Mouse (Mus musculus) bone marrow macrophage, adult 2 months (primary cell): ENCODE measurements around the gene Glb1.

Experiments
- CTCF ChIP-seq: IDR thresholded peaks from 2 replicates; pipeline ENCODE4 v1.5.1; 2012; ENCODE audit warnings: low read depth, mild to moderate bottlenecking, low read length, moderate library complexity
- POLR2A ChIP-seq: IDR thresholded peaks from 2 replicates; pipeline ENCODE4 v1.6.1; 2012; ENCODE audit warnings: mild to moderate bottlenecking, low read depth, low read length, borderline replicate concordance

DNA sequence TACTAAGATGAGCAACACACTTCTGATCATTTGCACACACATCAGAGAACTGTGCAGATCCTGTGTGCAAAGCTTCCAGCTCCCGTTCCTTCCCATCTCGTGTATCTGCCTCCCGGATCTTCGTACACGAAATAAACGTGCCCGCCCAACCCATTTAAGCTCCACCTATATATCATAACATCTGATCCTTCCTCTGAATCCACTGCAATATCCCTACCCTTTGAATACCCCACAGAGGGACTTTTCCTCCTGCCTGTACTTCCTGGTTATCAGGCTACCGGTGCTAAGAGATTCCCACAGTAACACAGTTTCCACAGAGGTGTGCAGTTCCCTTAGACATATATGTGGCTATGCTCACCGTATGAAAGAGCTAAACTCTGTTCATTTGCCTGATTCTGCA lies 103.9 kb downstream of the Glb1 start, which contains the start of gene Ccr4:
- TF ChIP-seq POLR2A (no peak), CTCF (no peak)
